Mouse (Mus musculus): ENCODE results near the gene 5730596B20Rik. TPM values are rescaled to one million over a fixed set of nuclear protein-coding genes. Genes with fewer than 3 reads are reported as not detected.
A peak's percentile ranks its signal among the peaks of the same experiment; 100 is the strongest.

5730596B20Rik gene
- polyA plus RNA-seq, 1 experiment from 2014 or later, result 0.08 TPM

DNA sequence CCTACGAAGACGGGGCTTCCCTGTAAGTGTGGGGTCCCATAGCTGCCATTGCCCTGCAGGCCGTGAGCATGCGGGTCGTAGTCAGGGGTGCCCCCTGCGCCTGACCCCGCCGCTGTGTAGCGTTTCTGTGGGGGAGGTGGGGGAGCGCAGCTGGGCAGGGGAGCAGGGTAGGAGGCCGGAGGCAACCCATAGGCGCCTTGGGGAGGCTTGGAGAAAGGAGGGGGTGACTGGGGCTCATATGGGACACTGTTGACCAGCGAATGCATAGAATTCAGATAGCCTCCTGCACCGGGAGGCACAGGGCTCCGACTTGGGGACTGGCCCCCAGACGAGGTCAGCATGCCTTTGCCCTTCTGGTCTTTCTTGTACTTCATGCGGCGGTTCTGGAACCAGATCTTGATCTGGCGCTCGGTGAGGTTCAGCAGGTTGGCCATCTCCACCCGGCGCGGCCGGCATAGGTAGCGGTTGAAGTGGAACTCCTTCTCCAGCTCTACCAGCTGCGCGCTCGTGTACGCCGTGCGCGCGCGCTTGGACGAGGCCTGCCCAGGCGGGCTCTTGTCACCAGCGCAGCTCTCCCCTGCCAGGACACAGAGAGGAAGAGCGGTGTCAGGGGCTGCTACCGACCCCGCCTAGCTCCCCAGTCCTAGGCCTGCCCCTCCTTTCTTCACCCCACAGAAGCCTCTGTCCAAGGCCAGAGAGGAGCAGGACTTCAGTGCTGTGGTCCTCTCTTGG, 7.0 kb upstream of the 5730596B20Rik start:
- H3K4me3 ChIP-seq, result no peak overlapping the region
- no peaks in the 10 kb centered on the region for H3K36me3 ChIP-seq
- H3K4me2 ChIP-seq, result no peak overlapping the region
- no peak overlapping the region for H3K27ac ChIP-seq
- no peak for ATAC-seq (ENCODE audit: insufficient number of reproducible peaks, insufficient read depth, low FRiP score, low TSS enrichment, low read depth)
- 2% methylated on average over 40 of the region's 40 CpGs for WGBS
- peaks cover 13% of the 10 kb centered on the region for H3K4me1 ChIP-seq
- peaks cover 99% of the 10 kb centered on the region for H3K27me3 ChIP-seq
- H3K9me3 ChIP-seq, result no peaks in the 10 kb centered on the region
- no peak overlapping the region for H3K9ac ChIP-seq

- no peak for ATAC-seq (ENCODE audit: insufficient number of reproducible peaks, insufficient read depth, low FRiP score, low TSS enrichment, low read depth)
- Histone ChIP-seq H3K9ac (no peak overlapping the region), H3K4me2 (no peak overlapping the region), H3K9me3 (no peaks in the 10 kb centered on the region), H3K36me3 (no peaks in the 10 kb centered on the region), H3K27ac (no peak overlapping the region), H3K27me3 (peaks cover 99% of the 10 kb centered on the region), H3K4me3 (no peak overlapping the region), H3K4me1 (peaks cover 13% of the 10 kb centered on the region)
- 9% methylated on average over 5 of the region's 5 CpGs for WGBS
These were observed 6.4 kb upstream of the 5730596B20Rik start for GRCm38 (mm10) chr6:52170898-52171223.

DNA sequence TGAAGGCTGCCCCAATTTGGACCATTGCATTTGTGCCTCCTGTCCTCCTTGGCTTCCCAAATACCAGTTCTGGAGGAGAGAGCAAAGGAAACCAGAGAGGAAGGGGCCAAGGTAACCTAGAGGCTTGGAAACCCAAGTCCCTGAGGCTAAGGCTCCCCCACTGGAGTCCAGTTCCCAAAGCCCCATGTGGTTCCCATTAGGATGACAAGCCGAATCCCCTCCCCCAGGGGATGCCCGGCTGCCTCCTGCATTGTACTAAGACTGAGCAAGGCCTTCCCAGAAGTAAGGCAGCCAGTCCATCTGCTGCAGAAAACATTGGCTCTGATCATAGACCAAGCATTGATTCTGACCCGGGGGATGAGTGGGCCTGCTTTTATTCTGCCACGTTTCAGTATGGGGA, 6.0 kb upstream of the 5730596B20Rik start:
- H3K36me3 ChIP-seq, result no peaks in the 10 kb centered on the region
- H3K9me3 ChIP-seq, result no peaks in the 10 kb centered on the region
- 9% methylated on average over 4 of the region's 4 CpGs for WGBS
- ATAC-seq (ENCODE audit: insufficient number of reproducible peaks, insufficient read depth, low FRiP score, low TSS enrichment, low read depth), result no peak
- H3K9ac ChIP-seq, result no peak overlapping the region
- H3K4me3 ChIP-seq, result no peak overlapping the region
- H3K4me2 ChIP-seq, result no peak overlapping the region
- H3K27me3 ChIP-seq, result peaks cover 99% of the 10 kb centered on the region
- no peak overlapping the region for H3K27ac ChIP-seq
- peaks cover 13% of the 10 kb centered on the region for H3K4me1 ChIP-seq

DNA sequence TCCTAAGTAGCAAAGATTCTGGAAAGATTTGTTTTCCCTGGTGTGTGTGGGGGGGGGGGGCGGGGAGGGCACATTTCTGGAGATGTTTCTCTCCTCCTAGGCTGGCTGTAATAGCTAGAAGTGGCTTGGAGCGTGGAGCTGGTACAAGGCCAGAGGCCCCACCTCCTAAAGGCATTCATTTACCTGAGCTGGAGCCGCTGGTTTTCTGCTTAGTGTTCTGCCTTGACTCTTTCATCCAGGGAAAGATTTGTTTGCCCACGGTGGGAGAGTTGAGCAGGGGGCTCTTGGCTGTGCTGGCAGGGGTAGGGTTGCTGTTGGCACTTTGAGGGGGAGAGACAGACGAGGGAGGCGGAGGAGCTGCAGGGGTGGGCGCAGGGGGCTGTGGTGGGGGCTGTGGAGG, 5.4 kb upstream of the 5730596B20Rik start:
- H3K4me3 ChIP-seq, result no peak overlapping the region
- no peaks in the 10 kb centered on the region for H3K9me3 ChIP-seq
- H3K36me3 ChIP-seq, result no peaks in the 10 kb centered on the region
- peaks cover 99% of the 10 kb centered on the region for H3K27me3 ChIP-seq
- WGBS, result 4% methylated on average over 7 of the region's 7 CpGs
- no peak overlapping the region for H3K9ac ChIP-seq
- no peak for ATAC-seq (ENCODE audit: insufficient number of reproducible peaks, insufficient read depth, low FRiP score, low TSS enrichment, low read depth)
- peaks cover 13% of the 10 kb centered on the region for H3K4me1 ChIP-seq
- H3K27ac ChIP-seq, result no peak overlapping the region
- peak overlapping the region; percentile 48 for H3K4me2 ChIP-seq

- ATAC-seq (ENCODE audit: insufficient number of reproducible peaks, insufficient read depth, low FRiP score, low TSS enrichment, low read depth), result no peak
- Histone ChIP-seq H3K27me3 (peaks cover 99% of the 10 kb centered on the region), H3K4me3 (peak overlapping the region; percentile 23), H3K9me3 (no peaks in the 10 kb centered on the region), H3K4me1 (peaks cover 13% of the 10 kb centered on the region), H3K27ac (no peak overlapping the region), H3K4me2 (peak overlapping the region; percentile 48), H3K36me3 (no peaks in the 10 kb centered on the region), H3K9ac (no peak overlapping the region)
- WGBS, result under 1% methylated on average over 35 of the region's 35 CpGs
These were observed 4.8 kb upstream of the 5730596B20Rik start for GRCm38 (mm10) chr6:52172501-52172900.

- H3K9me3 ChIP-seq, result no peaks in the 10 kb centered on the region
- H3K36me3 ChIP-seq, result no peaks in the 10 kb centered on the region
- peaks cover 99% of the 10 kb centered on the region for H3K27me3 ChIP-seq
- no peak overlapping the region for H3K4me2 ChIP-seq
- no peak overlapping the region for H3K4me3 ChIP-seq
- H3K4me1 ChIP-seq, result peaks cover 12% of the 10 kb centered on the region
- ATAC-seq (ENCODE audit: insufficient number of reproducible peaks, insufficient read depth, low FRiP score, low TSS enrichment, low read depth), result no peak
- 2% methylated on average over 4 of the region's 4 CpGs for WGBS
- H3K9ac ChIP-seq, result no peak overlapping the region
- H3K27ac ChIP-seq, result no peak overlapping the region
These were observed 3.6 kb upstream of the 5730596B20Rik start for GRCm38 (mm10) chr6:52173648-52174047.

GRCm38 (mm10) chr6:52174968-52175751, 2.1 kb upstream of the 5730596B20Rik start:
- H3K27ac ChIP-seq, result no peak overlapping the region
- no peaks in the 10 kb centered on the region for H3K9me3 ChIP-seq
- H3K27me3 ChIP-seq, result peaks cover 99% of the 10 kb centered on the region
- H3K36me3 ChIP-seq, result no peaks in the 10 kb centered on the region
- peaks cover 10% of the 10 kb centered on the region for H3K4me1 ChIP-seq
- no peak overlapping the region for H3K4me2 ChIP-seq
- no peak for ATAC-seq (ENCODE audit: insufficient number of reproducible peaks, insufficient read depth, low FRiP score, low TSS enrichment, low read depth)
- peak overlapping the region; percentile 11; the same call in 1 of the 2 replicates for H3K4me3 ChIP-seq
- no peak overlapping the region for H3K9ac ChIP-seq
- WGBS, result under 1% methylated on average over 40 of the region's 41 CpGs

DNA sequence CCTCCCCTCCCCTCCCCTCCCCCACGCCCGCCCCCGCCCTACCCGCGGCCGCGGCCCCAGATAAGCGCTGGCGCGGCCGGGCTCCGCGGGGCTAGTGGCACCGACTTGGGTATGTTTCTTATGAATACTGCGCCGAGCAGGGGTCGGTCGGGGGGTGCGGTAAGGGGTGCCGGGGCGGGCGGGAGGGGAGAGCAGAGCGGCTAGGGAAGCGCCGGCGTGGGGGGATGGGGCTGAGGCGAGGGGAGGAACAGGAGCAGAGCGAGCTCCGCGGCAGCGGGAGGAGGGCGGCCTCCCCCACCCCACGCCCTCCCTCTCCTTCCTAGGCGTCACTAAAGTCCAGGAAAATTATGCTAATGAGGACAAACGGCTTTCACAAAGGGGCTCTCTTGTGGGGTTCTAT, 1.4 kb upstream of the 5730596B20Rik start:
- Histone ChIP-seq H3K4me2 (no peak overlapping the region), H3K27ac (no peak overlapping the region), H3K4me1 (peaks cover 7% of the 10 kb centered on the region), H3K4me3 (peak overlapping the region; percentile 11; the same call in 1 of the 2 replicates), H3K36me3 (no peaks in the 10 kb centered on the region), H3K9ac (no peak overlapping the region), H3K9me3 (no peaks in the 10 kb centered on the region), H3K27me3 (peaks cover 99% of the 10 kb centered on the region)
- ATAC-seq (ENCODE audit: insufficient number of reproducible peaks, insufficient read depth, low FRiP score, low TSS enrichment, low read depth), result no peak
- WGBS, result 0% methylated on average over 24 of the region's 35 CpGs

GRCm38 (mm10) chr6:52176391-52176790, 907 bp upstream of the 5730596B20Rik start:
- 0% methylated on average over 6 of the region's 6 CpGs for WGBS
- Histone ChIP-seq H3K4me1 (peaks cover 7% of the 10 kb centered on the region), H3K4me3 (no peak overlapping the region), H3K9me3 (no peaks in the 10 kb centered on the region), H3K36me3 (no peaks in the 10 kb centered on the region), H3K27ac (no peak overlapping the region), H3K9ac (no peak overlapping the region), H3K27me3 (peaks cover 99% of the 10 kb centered on the region), H3K4me2 (no peak overlapping the region)
- no peak for ATAC-seq (ENCODE audit: insufficient number of reproducible peaks, insufficient read depth, low FRiP score, low TSS enrichment, low read depth)

GRCm38 (mm10) chr6:52177806-52178205, 508 bp downstream of the 5730596B20Rik start:
- Histone ChIP-seq H3K4me3 (no peak overlapping the region), H3K4me1 (peaks cover 1% of the 10 kb centered on the region; the same call in 1 of the 2 replicates), H3K9ac (no peak overlapping the region), H3K36me3 (no peaks in the 10 kb centered on the region), H3K9me3 (no peaks in the 10 kb centered on the region), H3K27ac (no peak overlapping the region), H3K4me2 (no peak overlapping the region), H3K27me3 (peaks cover 99% of the 10 kb centered on the region)
- 1% methylated on average over 9 of the region's 9 CpGs for WGBS
- no peak for ATAC-seq (ENCODE audit: insufficient number of reproducible peaks, insufficient read depth, low FRiP score, low TSS enrichment, low read depth)

GRCm38 (mm10) chr6:52178918-52179665, 1.8 kb downstream of the 5730596B20Rik start:
- H3K27ac ChIP-seq, result no peak overlapping the region
- H3K36me3 ChIP-seq, result no peaks in the 10 kb centered on the region
- H3K4me3 ChIP-seq, result no peak overlapping the region
- 0% methylated on average over 4 of the region's 4 CpGs for WGBS
- H3K4me2 ChIP-seq, result no peak overlapping the region
- H3K9ac ChIP-seq, result no peak overlapping the region
- H3K27me3 ChIP-seq, result peaks cover 99% of the 10 kb centered on the region
- no peak for ATAC-seq (ENCODE audit: insufficient number of reproducible peaks, insufficient read depth, low FRiP score, low TSS enrichment, low read depth)
- no peaks in the 10 kb centered on the region for H3K4me1 ChIP-seq
- H3K9me3 ChIP-seq, result no peaks in the 10 kb centered on the region
